Mouse (Mus musculus): Measurements from ENCODE around the gene H2-DMb1. TPM values are rescaled to one million over a fixed set of nuclear protein-coding genes. Genes with fewer than 3 reads are reported as not detected.
A peak's percentile ranks its signal among the peaks of the same experiment; 100 is the strongest.

The H2-DMb1 gene
- polyA plus RNA-seq, 1 experiment from 2014 or later: 4.2 TPM

GRCm38 (mm10) chr17:34128264-34128937 lies 24.5 kb upstream of the H2-DMb1 start:
- no peak overlapping the region for H3K27ac ChIP-seq (ENCODE audit: low read depth, low read length)
- no peaks in the 10 kb centered on the region for H3K9me3 ChIP-seq (ENCODE audit: control insufficient read depth, low read length)
- H3K27me3 ChIP-seq (ENCODE audit: control insufficient read depth, insufficient read depth, low read length): no peaks in the 10 kb centered on the region
- H3K4me1 ChIP-seq (ENCODE audit: control insufficient read depth, insufficient read depth, low read length): peaks cover 15% of the 10 kb centered on the region
- H3K4me3 ChIP-seq (ENCODE audit: low read length): no peak overlapping the region
- peak overlapping the region; percentile 2; the same call in 1 of the 2 replicates for H3K4me2 ChIP-seq (replicated peaks; ENCODE audit: low read depth, low read length)
- H3K36me3 ChIP-seq (ENCODE audit: control insufficient read depth, insufficient read depth, low read length): no peaks in the 10 kb centered on the region
- no peak for ATAC-seq (ENCODE audit: low FRiP score, low TSS enrichment)
- no peak overlapping the region for H3K9ac ChIP-seq (ENCODE audit: low read depth, low read length)
- WGBS: 29% methylated on average over 13 of the region's 13 CpGs

GRCm38 (mm10) chr17:34128944-34129791 lies 23.7 kb upstream of the H2-DMb1 start:
- H3K9ac ChIP-seq (ENCODE audit: low read depth, low read length): no peak overlapping the region
- no peak for ATAC-seq (ENCODE audit: low FRiP score, low TSS enrichment)
- WGBS: 22% methylated on average over 18 of the region's 18 CpGs
- no peaks in the 10 kb centered on the region for H3K27me3 ChIP-seq (ENCODE audit: control insufficient read depth, insufficient read depth, low read length)
- no peaks in the 10 kb centered on the region for H3K9me3 ChIP-seq (ENCODE audit: control insufficient read depth, low read length)
- no peak overlapping the region for H3K27ac ChIP-seq (ENCODE audit: low read depth, low read length)
- peaks cover 12% of the 10 kb centered on the region for H3K4me1 ChIP-seq (ENCODE audit: control insufficient read depth, insufficient read depth, low read length)
- H3K4me3 ChIP-seq (ENCODE audit: low read length): no peak overlapping the region
- H3K4me2 ChIP-seq (replicated peaks; ENCODE audit: low read depth, low read length): peak overlapping the region; percentile 2; the same call in 1 of the 2 replicates
- H3K36me3 ChIP-seq (ENCODE audit: control insufficient read depth, insufficient read depth, low read length): no peaks in the 10 kb centered on the region

- no peak overlapping the region for H3K9ac ChIP-seq (ENCODE audit: low read depth, low read length)
- H3K36me3 ChIP-seq (ENCODE audit: control insufficient read depth, insufficient read depth, low read length): no peaks in the 10 kb centered on the region
- peaks cover 12% of the 10 kb centered on the region for H3K4me1 ChIP-seq (ENCODE audit: control insufficient read depth, insufficient read depth, low read length)
- no peaks in the 10 kb centered on the region for H3K9me3 ChIP-seq (ENCODE audit: control insufficient read depth, low read length)
- H3K4me3 ChIP-seq (ENCODE audit: low read length): no peak overlapping the region
- no peak overlapping the region for H3K4me2 ChIP-seq (replicated peaks; ENCODE audit: low read depth, low read length)
- H3K27me3 ChIP-seq (ENCODE audit: control insufficient read depth, insufficient read depth, low read length): no peaks in the 10 kb centered on the region
- no peak overlapping the region for H3K27ac ChIP-seq (ENCODE audit: low read depth, low read length)
- 49% methylated on average over 19 of the region's 19 CpGs for WGBS
- ATAC-seq (ENCODE audit: low FRiP score, low TSS enrichment): no peak
Observed at GRCm38 (mm10) chr17:34130073-34130947, 22.6 kb upstream of the H2-DMb1 start.

GRCm38 (mm10) chr17:34131911-34132310 lies 21.0 kb upstream of the H2-DMb1 start:
- H3K27me3 ChIP-seq (ENCODE audit: control insufficient read depth, insufficient read depth, low read length): no peaks in the 10 kb centered on the region
- H3K4me3 ChIP-seq (ENCODE audit: low read length): no peak overlapping the region
- no peaks in the 10 kb centered on the region for H3K36me3 ChIP-seq (ENCODE audit: control insufficient read depth, insufficient read depth, low read length)
- no peaks in the 10 kb centered on the region for H3K9me3 ChIP-seq (ENCODE audit: control insufficient read depth, low read length)
- no peak overlapping the region for H3K4me2 ChIP-seq (replicated peaks; ENCODE audit: low read depth, low read length)
- peaks cover 16% of the 10 kb centered on the region for H3K4me1 ChIP-seq (ENCODE audit: control insufficient read depth, insufficient read depth, low read length)
- WGBS: 87% methylated on average over 7 of the region's 7 CpGs
- no peak overlapping the region for H3K27ac ChIP-seq (ENCODE audit: low read depth, low read length)
- no peak overlapping the region for H3K9ac ChIP-seq (ENCODE audit: low read depth, low read length)
- no peak for ATAC-seq (ENCODE audit: low FRiP score, low TSS enrichment)

GRCm38 (mm10) chr17:34133289-34133688 lies 19.6 kb upstream of the H2-DMb1 start:
- H3K27me3 ChIP-seq (ENCODE audit: control insufficient read depth, insufficient read depth, low read length): no peaks in the 10 kb centered on the region
- H3K4me2 ChIP-seq (replicated peaks; ENCODE audit: low read depth, low read length): no peak overlapping the region
- no peak overlapping the region for H3K9ac ChIP-seq (ENCODE audit: low read depth, low read length)
- H3K4me1 ChIP-seq (ENCODE audit: control insufficient read depth, insufficient read depth, low read length): peaks cover 7% of the 10 kb centered on the region; the same call in 1 of the 2 replicates
- no peaks in the 10 kb centered on the region for H3K9me3 ChIP-seq (ENCODE audit: control insufficient read depth, low read length)
- no peak overlapping the region for H3K4me3 ChIP-seq (ENCODE audit: low read length)
- no peak for ATAC-seq (ENCODE audit: low FRiP score, low TSS enrichment)
- no peaks in the 10 kb centered on the region for H3K36me3 ChIP-seq (ENCODE audit: control insufficient read depth, insufficient read depth, low read length)
- H3K27ac ChIP-seq (ENCODE audit: low read depth, low read length): no peak overlapping the region
- 82% methylated on average over 11 of the region's 11 CpGs for WGBS

GRCm38 (mm10) chr17:34134451-34134850 lies 18.4 kb upstream of the H2-DMb1 start:
- H3K27ac ChIP-seq (ENCODE audit: low read depth, low read length): no peak overlapping the region
- H3K4me2 ChIP-seq (replicated peaks; ENCODE audit: low read depth, low read length): no peak overlapping the region
- peaks cover 6% of the 10 kb centered on the region; the same call in 1 of the 2 replicates for H3K4me1 ChIP-seq (ENCODE audit: control insufficient read depth, insufficient read depth, low read length)
- no peak overlapping the region for H3K9ac ChIP-seq (ENCODE audit: low read depth, low read length)
- no peak for ATAC-seq (ENCODE audit: low FRiP score, low TSS enrichment)
- no peaks in the 10 kb centered on the region for H3K36me3 ChIP-seq (ENCODE audit: control insufficient read depth, insufficient read depth, low read length)
- peaks cover 6% of the 10 kb centered on the region; the same call in 1 of the 2 replicates for H3K27me3 ChIP-seq (ENCODE audit: control insufficient read depth, insufficient read depth, low read length)
- no peaks in the 10 kb centered on the region for H3K9me3 ChIP-seq (ENCODE audit: control insufficient read depth, low read length)
- no peak overlapping the region for H3K4me3 ChIP-seq (ENCODE audit: low read length)
- WGBS: 86% methylated on average over 3 of the region's 3 CpGs

GRCm38 (mm10) chr17:34135297-34136224 lies 17.3 kb upstream of the H2-DMb1 start:
- no peak overlapping the region for H3K27ac ChIP-seq (ENCODE audit: low read depth, low read length)
- H3K9me3 ChIP-seq (ENCODE audit: control insufficient read depth, low read length): no peaks in the 10 kb centered on the region
- peak; percentile 97 for ATAC-seq (ENCODE audit: low FRiP score, low TSS enrichment)
- 0 out of 2 replicates have a peak overlapping the region, but pooled peaks have one; percentile 34 for H3K9ac ChIP-seq (ENCODE audit: low read depth, low read length)
- H3K4me2 ChIP-seq (replicated peaks; ENCODE audit: low read depth, low read length): peak overlapping the region; percentile 62
- H3K36me3 ChIP-seq (ENCODE audit: control insufficient read depth, insufficient read depth, low read length): no peaks in the 10 kb centered on the region
- peaks cover 6% of the 10 kb centered on the region; the same call in 1 of the 2 replicates for H3K27me3 ChIP-seq (ENCODE audit: control insufficient read depth, insufficient read depth, low read length)
- H3K4me3 ChIP-seq (ENCODE audit: low read length): peak overlapping the region; percentile 35
- WGBS: 7% methylated on average over 31 of the region's 31 CpGs
- H3K4me1 ChIP-seq (ENCODE audit: control insufficient read depth, insufficient read depth, low read length): 0 out of 2 replicates have a peak, but pooled peaks cover 12% of the 10 kb centered on the region

GRCm38 (mm10) chr17:34137601-34138000 lies 15.3 kb upstream of the H2-DMb1 start:
- Histone ChIP-seq H3K4me3 (ENCODE audit: low read length) (no peak overlapping the region), H3K36me3 (ENCODE audit: control insufficient read depth, insufficient read depth, low read length) (no peaks in the 10 kb centered on the region), H3K4me1 (ENCODE audit: control insufficient read depth, insufficient read depth, low read length) (0 out of 2 replicates have a peak, but pooled peaks cover 12% of the 10 kb centered on the region), H3K27ac (ENCODE audit: low read depth, low read length) (no peak overlapping the region), H3K9ac (ENCODE audit: low read depth, low read length) (no peak overlapping the region), H3K4me2 (replicated peaks; ENCODE audit: low read depth, low read length) (no peak overlapping the region), H3K27me3 (ENCODE audit: control insufficient read depth, insufficient read depth, low read length) (peaks cover 9% of the 10 kb centered on the region), H3K9me3 (ENCODE audit: control insufficient read depth, low read length) (no peaks in the 10 kb centered on the region)
- 71% methylated on average over 7 of the region's 7 CpGs for WGBS
- no peak for ATAC-seq (ENCODE audit: low FRiP score, low TSS enrichment)

Data from kidney, embryonic 14.5 days (tissue).